Mouse (Mus musculus) layer of hippocampus, postnatal 14 days (tissue): ENCODE data around the gene Atg2b. TPM values are rescaled to one million over a fixed set of nuclear protein-coding genes. Genes with fewer than 3 reads are reported as not detected.

Source experiments
- DNase-seq, 2 experiments: peaks; one replicate each; pipeline ENCODE4 v3.0.0; 2021 to 2022; ENCODE audit warnings: low spot score in 2 of 2, mixed read lengths in 1 of 2
- total RNA-seq, 2 experiments: library from RNA; stranded (reverse); gene quantifications; 2 replicates each; pipeline ENCODE4 v1.2.3; 2021

Gene Atg2b
- total RNA-seq, 2 experiments from 2014 or later: 40.4 to 44.7 TPM

GRCm38 (mm10) chr12:105683933-105684901, 794 bp downstream of the Atg2b start, which contains the start of gene Gskip:
Gskip (plus strand) TSS chr12:105684829.
- DNase-seq: peak; percentile 29 to 39

- DNase-seq: no peak
Observed at GRCm38 (mm10) chr12:105678762-105679161, 6.2 kb downstream of the Atg2b start.

GRCm38 (mm10) chr12:105678211-105678610, 6.8 kb downstream of the Atg2b start:
- no peak for DNase-seq

GRCm38 (mm10) chr12:105676274-105676673, 8.7 kb downstream of the Atg2b start:
- DNase-seq: no peak

- no peak for DNase-seq
Observed at GRCm38 (mm10) chr12:105655850-105656249, 29.2 kb downstream of the Atg2b start.

- DNase-seq: no peak
Observed at GRCm38 (mm10) chr12:105642770-105643321, 42.2 kb downstream of the Atg2b start.

GRCm38 (mm10) chr12:105637554-105637953, 47.5 kb downstream of the Atg2b start:
- DNase-seq: no peak

GRCm38 (mm10) chr12:105636551-105636950, 48.5 kb downstream of the Atg2b start:
- no peak for DNase-seq

GRCm38 (mm10) chr12:105634374-105635067, 50.5 kb downstream of the Atg2b start:
- DNase-seq: no peak

- peak in 1 of 2 experiments; percentile 36 for DNase-seq
Observed at GRCm38 (mm10) chr12:105625798-105626197, 59.2 kb downstream of the Atg2b start.

- DNase-seq: no peak
Observed at GRCm38 (mm10) chr12:105622981-105623539, 62.0 kb downstream of the Atg2b start.

- no peak for DNase-seq
Observed at GRCm38 (mm10) chr12:105622048-105622447, 63.0 kb downstream of the Atg2b start.

- DNase-seq: no peak
Observed at GRCm38 (mm10) chr12:105613559-105613958, 71.5 kb downstream of the Atg2b start.

GRCm38 (mm10) chr12:105611748-105612147, 73.3 kb downstream of the Atg2b start:
- DNase-seq: peak; percentile 57 to 64

GRCm38 (mm10) chr12:105611045-105611444, 74.0 kb downstream of the Atg2b start:
- DNase-seq: no peak

GRCm38 (mm10) chr12:105606881-105607280, 78.1 kb downstream of the Atg2b start:
- DNase-seq: no peak

GRCm38 (mm10) chr12:105605212-105605611, 79.8 kb downstream of the Atg2b start:
- no peak for DNase-seq

- no peak for DNase-seq
Observed at GRCm38 (mm10) chr12:105603904-105604303, 81.1 kb downstream of the Atg2b start.

GRCm38 (mm10) chr12:105602581-105603210, 82.3 kb downstream of the Atg2b start, which contains the start of gene Bdkrb1:
Bdkrb1 (plus strand) TSS chr12:105603085.
- no peak for DNase-seq

- no peak for DNase-seq
Observed at GRCm38 (mm10) chr12:105601586-105601985, 83.4 kb downstream of the Atg2b start.

- DNase-seq: no peak
Observed at GRCm38 (mm10) chr12:105599098-105599497, 85.9 kb downstream of the Atg2b start.
